Mouse (Mus musculus): ENCODE measurements at regions not wholly inside any gene's neighbourhood (a gene's known extent, or its start where the extent isn't known, plus 50 kb on each side); places are given as distances from the start of the nearest gene placed in this dataset.

DNA sequence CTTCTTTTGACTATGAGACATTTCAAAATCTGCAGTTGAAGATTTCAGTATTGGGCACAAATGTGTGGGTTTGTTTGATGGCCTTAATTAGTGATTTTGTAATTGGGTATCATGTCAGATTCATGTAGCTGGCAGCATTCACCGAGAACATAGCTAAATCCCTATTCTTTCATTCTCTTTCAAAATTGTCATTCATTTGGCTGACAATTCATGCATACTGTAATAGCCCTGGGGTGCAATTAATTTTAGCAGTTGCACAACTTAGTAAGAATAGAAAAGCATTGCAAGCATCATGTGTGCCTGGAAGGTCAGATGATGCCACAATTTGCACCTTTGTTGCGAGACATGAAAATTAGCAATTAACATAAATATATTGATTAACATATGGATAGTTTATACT, 248.0 kb downstream of the Etv1 start:
- no peak for ATAC-seq (ENCODE audit: low FRiP score, low read depth)
- 82% methylated on average over 2 of the region's 2 CpGs for WGBS

GRCm38 (mm10) chr12:39027948-39028347, 248.8 kb downstream of the Etv1 start:
- Histone ChIP-seq H3K9ac (no peak overlapping the region), H3K4me2 (replicated peaks) (no peak overlapping the region), H3K4me3 (no peak overlapping the region), H3K27me3 (no peaks in the 10 kb centered on the region), H3K4me1 (no peaks in the 10 kb centered on the region), H3K27ac (no peak overlapping the region), H3K36me3 (no peaks in the 10 kb centered on the region), H3K9me3 (no peaks in the 10 kb centered on the region)
- WGBS = 85% methylated on average over 2 of the region's 2 CpGs
- ATAC-seq (ENCODE audit: low FRiP score, low read depth) = no peak

More for the DNA sequence above, 248.0 kb downstream of the Etv1 start:
- H3K36me3 ChIP-seq = no peaks in the 10 kb centered on the region
- H3K27ac ChIP-seq = no peak overlapping the region
- no peak overlapping the region for H3K9ac ChIP-seq
- no peak overlapping the region for H3K4me3 ChIP-seq
- H3K9me3 ChIP-seq = no peaks in the 10 kb centered on the region
- H3K4me1 ChIP-seq = no peaks in the 10 kb centered on the region
- H3K4me2 ChIP-seq (replicated peaks) = no peak overlapping the region
- no peaks in the 10 kb centered on the region for H3K27me3 ChIP-seq

DNA sequence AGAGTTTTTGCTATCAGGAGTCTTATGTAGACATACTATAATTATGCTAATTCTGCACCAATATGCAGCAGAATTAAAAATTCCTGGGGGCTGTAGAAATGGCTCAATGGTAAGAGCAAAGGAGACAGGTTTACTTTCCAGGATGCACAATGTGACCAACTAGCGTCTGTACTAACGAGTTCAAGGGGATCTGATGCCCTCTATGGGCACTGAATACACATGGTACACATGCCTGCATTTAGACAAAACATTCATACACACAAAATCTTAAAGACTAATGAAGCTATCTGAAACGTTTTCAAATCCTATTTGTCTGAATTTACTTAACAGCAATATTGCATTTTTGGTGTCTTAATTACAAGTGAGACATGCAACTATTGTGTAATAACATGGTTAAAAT, 254.8 kb downstream of the Etv1 start:
- ATAC-seq (ENCODE audit: low FRiP score, low read depth) = no peak
- WGBS = 80% methylated on average over 3 of the region's 3 CpGs
- no peak overlapping the region for H3K27ac ChIP-seq

DNA sequence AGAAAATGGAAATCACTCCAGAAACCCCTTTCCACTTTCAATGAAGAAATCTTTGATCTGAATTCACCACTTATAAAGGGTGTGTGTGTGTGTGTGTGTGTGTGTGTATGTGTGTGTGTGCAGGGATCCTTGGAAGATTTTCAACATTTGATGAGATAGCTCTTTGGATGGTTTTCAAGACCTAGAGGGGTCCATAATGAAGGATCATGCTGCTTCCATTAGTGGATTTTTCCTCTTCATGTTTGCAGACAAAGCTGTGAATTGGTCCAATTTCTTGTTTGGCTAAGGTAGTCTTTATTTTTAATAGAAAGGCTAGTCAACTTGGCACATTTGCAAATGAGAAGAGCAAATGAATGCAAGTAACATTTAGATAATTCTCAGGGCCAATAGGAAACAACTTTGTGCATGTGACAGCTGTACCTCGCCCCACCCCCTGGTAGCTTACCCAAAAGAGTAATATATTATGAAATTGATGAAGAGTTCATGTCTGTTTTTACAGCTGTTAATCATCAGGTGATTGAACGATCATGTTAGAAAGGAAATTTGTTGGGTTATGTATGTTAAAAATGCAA, 257.4 kb downstream of the Etv1 start:
- 70% methylated on average over 2 of the region's 2 CpGs for WGBS
- no peak overlapping the region for H3K27ac ChIP-seq
- H3K4me3 ChIP-seq = no peak overlapping the region
- no peaks in the 10 kb centered on the region for H3K27me3 ChIP-seq
- H3K9me3 ChIP-seq = no peaks in the 10 kb centered on the region
- H3K9ac ChIP-seq = no peak overlapping the region
- H3K4me2 ChIP-seq (replicated peaks) = no peak overlapping the region
- no peak for ATAC-seq (ENCODE audit: low FRiP score, low read depth)
- no peaks in the 10 kb centered on the region for H3K36me3 ChIP-seq
- H3K4me1 ChIP-seq = no peaks in the 10 kb centered on the region

More for the DNA sequence above, 254.8 kb downstream of the Etv1 start:
- no peak overlapping the region for H3K9ac ChIP-seq
- no peaks in the 10 kb centered on the region for H3K36me3 ChIP-seq
- H3K4me1 ChIP-seq = no peaks in the 10 kb centered on the region
- no peak overlapping the region for H3K4me2 ChIP-seq (replicated peaks)
- H3K4me3 ChIP-seq = no peak overlapping the region
- H3K9me3 ChIP-seq = no peaks in the 10 kb centered on the region
- no peaks in the 10 kb centered on the region for H3K27me3 ChIP-seq

DNA sequence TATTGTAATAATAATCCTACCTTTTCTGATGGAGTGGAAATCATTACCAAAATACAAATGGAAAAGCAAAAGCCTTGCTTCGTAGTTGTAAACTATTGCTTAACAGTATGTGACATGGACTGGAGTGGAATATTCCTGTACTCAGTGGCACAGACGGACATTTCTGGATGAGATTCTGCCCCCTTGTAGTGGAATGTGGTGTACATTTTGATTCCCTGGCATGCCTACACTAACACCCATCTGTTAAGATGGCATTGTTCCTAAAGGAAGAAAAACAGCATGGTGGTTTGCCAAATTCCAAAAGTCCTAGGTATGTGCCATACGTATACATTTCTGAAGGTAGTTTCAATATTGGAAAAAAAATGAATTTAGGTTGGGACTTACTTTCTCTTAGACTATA, 258.9 kb downstream of the Etv1 start:
- no peak overlapping the region for H3K4me2 ChIP-seq (replicated peaks)
- no peak overlapping the region for H3K9ac ChIP-seq
- H3K27ac ChIP-seq = no peak overlapping the region
- H3K4me3 ChIP-seq = no peak overlapping the region
- ATAC-seq (ENCODE audit: low FRiP score, low read depth) = no peak
- no peaks in the 10 kb centered on the region for H3K9me3 ChIP-seq
- H3K36me3 ChIP-seq = no peaks in the 10 kb centered on the region
- no peaks in the 10 kb centered on the region for H3K4me1 ChIP-seq
- 76% methylated on average over 3 of the region's 3 CpGs for WGBS
- H3K27me3 ChIP-seq = no peaks in the 10 kb centered on the region

GRCm38 (mm10) chr12:39038656-39039055, 259.5 kb downstream of the Etv1 start:
- Histone ChIP-seq H3K4me2 (replicated peaks) (no peak overlapping the region), H3K9ac (no peak overlapping the region), H3K4me1 (no peaks in the 10 kb centered on the region), H3K4me3 (no peak overlapping the region), H3K36me3 (no peaks in the 10 kb centered on the region), H3K9me3 (no peaks in the 10 kb centered on the region), H3K27me3 (no peaks in the 10 kb centered on the region), H3K27ac (no peak overlapping the region)
- 30% methylated on average over 2 of the region's 2 CpGs for WGBS
- no peak for ATAC-seq (ENCODE audit: low FRiP score, low read depth)

GRCm38 (mm10) chr12:39047126-39047525, 267.9 kb downstream of the Etv1 start:
- no peaks in the 10 kb centered on the region for H3K27me3 ChIP-seq
- ATAC-seq (ENCODE audit: low FRiP score, low read depth) = no peak
- H3K27ac ChIP-seq = no peak overlapping the region
- no peaks in the 10 kb centered on the region for H3K36me3 ChIP-seq
- no peak overlapping the region for H3K4me2 ChIP-seq (replicated peaks)
- no peaks in the 10 kb centered on the region for H3K4me1 ChIP-seq
- H3K4me3 ChIP-seq = no peak overlapping the region
- H3K9ac ChIP-seq = no peak overlapping the region
- H3K9me3 ChIP-seq = no peaks in the 10 kb centered on the region

GRCm38 (mm10) chr12:39048441-39048840, 269.3 kb downstream of the Etv1 start:
- H3K9ac ChIP-seq = no peak overlapping the region
- no peak overlapping the region for H3K4me2 ChIP-seq (replicated peaks)
- WGBS = 82% methylated on average over 6 of the region's 6 CpGs
- no peaks in the 10 kb centered on the region for H3K9me3 ChIP-seq
- no peak overlapping the region for H3K27ac ChIP-seq
- H3K4me1 ChIP-seq = no peaks in the 10 kb centered on the region
- no peak overlapping the region for H3K4me3 ChIP-seq
- H3K27me3 ChIP-seq = no peaks in the 10 kb centered on the region
- no peak for ATAC-seq (ENCODE audit: low FRiP score, low read depth)
- no peaks in the 10 kb centered on the region for H3K36me3 ChIP-seq

GRCm38 (mm10) chr12:39048958-39049357, 269.8 kb downstream of the Etv1 start:
- no peaks in the 10 kb centered on the region for H3K9me3 ChIP-seq
- H3K4me2 ChIP-seq (replicated peaks) = no peak overlapping the region
- no peak overlapping the region for H3K27ac ChIP-seq
- H3K27me3 ChIP-seq = no peaks in the 10 kb centered on the region
- H3K9ac ChIP-seq = no peak overlapping the region
- H3K4me1 ChIP-seq = no peaks in the 10 kb centered on the region
- H3K4me3 ChIP-seq = no peak overlapping the region
- no peak for ATAC-seq (ENCODE audit: low FRiP score, low read depth)
- 86% methylated on average over 1 of the region's 1 CpGs for WGBS
- no peaks in the 10 kb centered on the region for H3K36me3 ChIP-seq

- 83% methylated on average over 4 of the region's 4 CpGs for WGBS
- H3K27me3 ChIP-seq = no peaks in the 10 kb centered on the region
- H3K9me3 ChIP-seq = no peaks in the 10 kb centered on the region
- H3K4me2 ChIP-seq (replicated peaks) = no peak overlapping the region
- H3K9ac ChIP-seq = no peak overlapping the region
- no peak overlapping the region for H3K4me3 ChIP-seq
- H3K27ac ChIP-seq = no peak overlapping the region
- H3K36me3 ChIP-seq = no peaks in the 10 kb centered on the region
- ATAC-seq (ENCODE audit: low FRiP score, low read depth) = no peak
- peaks cover 14% of the 10 kb centered on the region for H3K4me1 ChIP-seq
These were observed 291.3 kb downstream of the Etv1 start for GRCm38 (mm10) chr12:39070331-39071045.

DNA sequence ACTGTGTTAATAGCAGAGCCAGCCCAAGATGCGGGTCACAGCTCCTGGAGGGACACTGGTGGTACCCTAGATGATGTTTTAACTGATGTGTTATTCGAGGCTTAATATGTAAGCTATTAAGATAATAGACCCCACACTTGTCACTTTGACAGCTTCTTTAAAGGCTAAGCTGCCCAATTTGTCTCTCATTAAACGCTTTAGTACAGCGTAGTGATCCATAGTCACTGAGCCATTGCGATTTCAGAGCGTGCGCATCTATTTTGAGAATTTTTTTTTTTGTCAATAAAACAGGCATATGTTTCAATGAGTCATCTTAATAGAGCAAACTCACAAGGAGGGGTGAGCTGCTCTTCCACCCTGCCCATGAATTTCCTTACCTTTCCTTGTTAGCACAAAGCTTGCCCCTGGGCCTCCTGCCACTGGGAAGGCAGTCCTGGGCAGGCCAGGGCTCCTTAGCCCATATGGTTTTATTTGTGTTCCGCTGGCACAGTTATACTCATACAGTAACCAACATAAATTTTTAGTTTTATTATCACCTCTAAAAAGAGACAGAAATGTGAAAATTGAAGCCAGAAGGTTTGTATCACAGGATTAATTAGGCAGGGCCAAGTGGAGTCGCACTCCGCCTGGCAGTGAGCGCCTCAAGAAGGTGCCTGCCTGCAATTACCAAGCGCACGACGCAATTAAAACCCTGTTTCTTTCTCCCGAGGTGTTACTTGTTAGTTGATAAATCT, 294.3 kb downstream of the Etv1 start:
- no peak overlapping the region for H3K9ac ChIP-seq
- no peak overlapping the region for H3K27ac ChIP-seq
- ATAC-seq (ENCODE audit: low FRiP score, low read depth) = peak; percentile 59; the same call in 1 of the 2 replicates
- no peaks in the 10 kb centered on the region for H3K36me3 ChIP-seq
- H3K4me2 ChIP-seq (replicated peaks) = 0 out of 2 replicates have a peak overlapping the region, but pooled peaks have one; percentile 12
- no peaks in the 10 kb centered on the region for H3K9me3 ChIP-seq
- H3K4me1 ChIP-seq = peaks cover 14% of the 10 kb centered on the region
- 32% methylated on average over 15 of the region's 15 CpGs for WGBS
- no peaks in the 10 kb centered on the region for H3K27me3 ChIP-seq
- no peak overlapping the region for H3K4me3 ChIP-seq

DNA sequence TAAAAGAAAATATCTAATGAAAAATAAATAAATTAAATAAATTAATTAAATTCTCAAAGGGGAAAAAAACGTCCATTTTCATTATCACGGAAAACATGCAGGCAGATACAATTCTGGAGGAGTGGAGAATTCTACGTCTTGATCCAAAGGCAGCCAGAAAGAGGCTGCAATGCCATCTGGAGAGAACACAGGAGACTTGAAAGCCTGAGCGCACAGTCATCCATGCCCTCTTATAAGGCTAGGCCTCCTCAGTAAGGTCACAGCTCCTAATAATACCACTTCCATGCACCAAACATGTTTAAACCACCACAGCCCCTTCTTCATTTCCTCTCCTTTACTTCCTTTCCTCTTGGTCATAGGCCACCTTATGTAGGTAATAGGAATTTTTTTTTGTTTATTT, 307.1 kb downstream of the Etv1 start:
- Histone ChIP-seq H3K27ac (no peak overlapping the region), H3K36me3 (no peaks in the 10 kb centered on the region), H3K9me3 (no peaks in the 10 kb centered on the region), H3K4me3 (no peak overlapping the region), H3K4me1 (no peaks in the 10 kb centered on the region), H3K9ac (no peak overlapping the region), H3K27me3 (no peaks in the 10 kb centered on the region), H3K4me2 (replicated peaks) (no peak overlapping the region)
- no peak for ATAC-seq (ENCODE audit: low FRiP score, low read depth)
- WGBS = 88% methylated on average over 4 of the region's 4 CpGs

All from limb, embryonic 13.5 days (tissue).